Mouse (Mus musculus) testis, adult 2 months (tissue): ENCODE results near the gene Vmn1r4. TPM values are rescaled to one million over a fixed set of nuclear protein-coding genes. Genes with fewer than 3 reads are reported as not detected.
A peak's percentile ranks its signal among the peaks of the same experiment; 100 is the strongest.

ENCODE experiments used
- H3K27ac ChIP-seq: fragments of 200-500 bp; 2 replicates; pipeline ENCODE4 v1.5.1; 2012; ENCODE audit warnings: low read depth, low read length; ENCODE audit not compliant: control insufficient read depth, insufficient read depth
- H3K27me3 ChIP-seq: fragments of 200-500 bp; 2 replicates; pipeline ENCODE4 v1.6.1; 2012; ENCODE audit warnings: mild to moderate bottlenecking, low read length, moderate library complexity; ENCODE audit not compliant: control insufficient read depth, insufficient read depth
- H3K36me3 ChIP-seq: fragments of 200-500 bp; 2 replicates; pipeline ENCODE4 v1.6.1; 2012; ENCODE audit warnings: mild to moderate bottlenecking, low read length; ENCODE audit not compliant: control insufficient read depth, insufficient read depth
- H3K4me1 ChIP-seq: fragments of 200-500 bp; 2 replicates; pipeline ENCODE4 v1.6.1; 2012; ENCODE audit warnings: low read length; ENCODE audit not compliant: control insufficient read depth, insufficient read depth
- H3K4me3 ChIP-seq: fragments of 200-500 bp; 2 replicates; pipeline ENCODE4 v1.5.1; 2012; ENCODE audit warnings: low read depth, mild to moderate bottlenecking, low read length, moderate library complexity, mixed read lengths; ENCODE audit not compliant: control insufficient read depth
- CTCF ChIP-seq: fragments of 200-500 bp; IDR thresholded peaks from 2 replicates; pipeline ENCODE4 v1.5.1; 2012; ENCODE audit warnings: low read depth, mild to moderate bottlenecking, inconsistent platforms, low read length, moderate library complexity; ENCODE audit not compliant: control insufficient read depth, insufficient read depth, insufficient replicate concordance
- POLR2A ChIP-seq: fragments of 200-500 bp; IDR thresholded peaks from 2 replicates; pipeline ENCODE4 v1.6.1; 2012; ENCODE audit warnings: low read depth, mild to moderate bottlenecking, inconsistent platforms, low read length, moderate library complexity; ENCODE audit not compliant: control insufficient read depth
- polyA plus RNA-seq: library from polyadenylated mRNA; depleted of rRNA; stranded (reverse); fragments of >200 nt; gene quantifications from 2 replicates; pipeline ENCODE4 v1.2.3, GENCODE M21; 2012

Gene Vmn1r4
- polyA plus RNA-seq, 1 experiment, result 0.90 TPM

- no peak overlapping the region for H3K4me3 ChIP-seq
- TF ChIP-seq CTCF, result no peak
- TF ChIP-seq POLR2A, result no peak
- H3K27me3 ChIP-seq, result no peaks in the 10 kb centered on the region
- H3K4me1 ChIP-seq, result no peaks in the 10 kb centered on the region
- no peaks in the 10 kb centered on the region for H3K36me3 ChIP-seq
- H3K27ac ChIP-seq, result no peak overlapping the region
Observed at GRCm38 (mm10) chr6:56901336-56901735, 22.5 kb upstream of the Vmn1r4 start.

- H3K27me3 ChIP-seq, result no peaks in the 10 kb centered on the region
- H3K4me3 ChIP-seq, result peak overlapping the region; percentile 66
- TF ChIP-seq CTCF, result no peak
- TF ChIP-seq POLR2A, result no peak
- H3K27ac ChIP-seq, result peak overlapping the region; percentile 51
- no peaks in the 10 kb centered on the region for H3K36me3 ChIP-seq
- H3K4me1 ChIP-seq, result no peaks in the 10 kb centered on the region
Observed at GRCm38 (mm10) chr6:56901824-56902386, 21.9 kb upstream of the Vmn1r4 start.

GRCm38 (mm10) chr6:56902606-56903520 is 21.0 kb upstream of the Vmn1r4 start:
- Histone ChIP-seq H3K27me3 (no peaks in the 10 kb centered on the region), H3K36me3 (no peaks in the 10 kb centered on the region), H3K27ac (no peak overlapping the region), H3K4me3 (no peak overlapping the region), H3K4me1 (no peaks in the 10 kb centered on the region)
- no peak for TF ChIP-seq CTCF
- TF ChIP-seq POLR2A, result no peak

- Histone ChIP-seq H3K27me3 (no peaks in the 10 kb centered on the region), H3K4me1 (no peaks in the 10 kb centered on the region), H3K27ac (no peak overlapping the region), H3K36me3 (no peaks in the 10 kb centered on the region), H3K4me3 (no peak overlapping the region)
- TF ChIP-seq POLR2A (no peak), CTCF (no peak)
Observed at GRCm38 (mm10) chr6:56903831-56904230, 20.0 kb upstream of the Vmn1r4 start.

GRCm38 (mm10) chr6:56904330-56904729 is 19.5 kb upstream of the Vmn1r4 start:
- Histone ChIP-seq H3K4me1 (no peaks in the 10 kb centered on the region), H3K27ac (no peak overlapping the region), H3K36me3 (no peaks in the 10 kb centered on the region), H3K27me3 (no peaks in the 10 kb centered on the region), H3K4me3 (no peak overlapping the region)
- no peak for TF ChIP-seq CTCF
- no peak for TF ChIP-seq POLR2A

- Histone ChIP-seq H3K4me1 (no peaks in the 10 kb centered on the region), H3K36me3 (no peaks in the 10 kb centered on the region), H3K27ac (no peak overlapping the region), H3K4me3 (no peak overlapping the region), H3K27me3 (no peaks in the 10 kb centered on the region)
- no peak for TF ChIP-seq CTCF
- TF ChIP-seq POLR2A, result no peak
Observed at GRCm38 (mm10) chr6:56904982-56905381, 18.8 kb upstream of the Vmn1r4 start.

- Histone ChIP-seq H3K4me3 (no peak overlapping the region), H3K27me3 (no peaks in the 10 kb centered on the region), H3K27ac (no peak overlapping the region), H3K36me3 (no peaks in the 10 kb centered on the region), H3K4me1 (no peaks in the 10 kb centered on the region)
- TF ChIP-seq POLR2A (no peak), CTCF (no peak)
Observed at GRCm38 (mm10) chr6:56905486-56905885, 18.3 kb upstream of the Vmn1r4 start.
